Mouse (Mus musculus) gastrocnemius, adult 2 months (tissue): ENCODE measurements at regions not wholly inside any gene's neighbourhood (a gene's known extent, or its start where the extent isn't known, plus 50 kb on each side); places are given as distances from the start of the nearest gene placed in this dataset.

Experiments
- DNase-seq: peaks from one replicate; pipeline ENCODE4 v3.0.0; 2022
- H3K27ac ChIP-seq: fragments of 200-600 bp; 2 replicates; pipeline ENCODE4 v1.8.1; 2022; ENCODE audit warnings: mild to moderate bottlenecking
- H3K4me3 ChIP-seq: fragments of 200-600 bp; 2 replicates; pipeline ENCODE4 v1.8.1; 2022; ENCODE audit warnings: mild to moderate bottlenecking, moderate library complexity
- CTCF ChIP-seq: fragments of 200-600 bp; IDR thresholded peaks from 2 replicates; pipeline ENCODE4 v1.8.1; 2022; ENCODE audit warnings: antibody characterized with exemption, mild to moderate bottlenecking, moderate library complexity
- intact Hi-C: fragments of 180-260 bp; cut with DNase I; formaldehyde crosslinking; loops from one replicate; pipeline ENCODE4 v1.15.1; 2025

DNA sequence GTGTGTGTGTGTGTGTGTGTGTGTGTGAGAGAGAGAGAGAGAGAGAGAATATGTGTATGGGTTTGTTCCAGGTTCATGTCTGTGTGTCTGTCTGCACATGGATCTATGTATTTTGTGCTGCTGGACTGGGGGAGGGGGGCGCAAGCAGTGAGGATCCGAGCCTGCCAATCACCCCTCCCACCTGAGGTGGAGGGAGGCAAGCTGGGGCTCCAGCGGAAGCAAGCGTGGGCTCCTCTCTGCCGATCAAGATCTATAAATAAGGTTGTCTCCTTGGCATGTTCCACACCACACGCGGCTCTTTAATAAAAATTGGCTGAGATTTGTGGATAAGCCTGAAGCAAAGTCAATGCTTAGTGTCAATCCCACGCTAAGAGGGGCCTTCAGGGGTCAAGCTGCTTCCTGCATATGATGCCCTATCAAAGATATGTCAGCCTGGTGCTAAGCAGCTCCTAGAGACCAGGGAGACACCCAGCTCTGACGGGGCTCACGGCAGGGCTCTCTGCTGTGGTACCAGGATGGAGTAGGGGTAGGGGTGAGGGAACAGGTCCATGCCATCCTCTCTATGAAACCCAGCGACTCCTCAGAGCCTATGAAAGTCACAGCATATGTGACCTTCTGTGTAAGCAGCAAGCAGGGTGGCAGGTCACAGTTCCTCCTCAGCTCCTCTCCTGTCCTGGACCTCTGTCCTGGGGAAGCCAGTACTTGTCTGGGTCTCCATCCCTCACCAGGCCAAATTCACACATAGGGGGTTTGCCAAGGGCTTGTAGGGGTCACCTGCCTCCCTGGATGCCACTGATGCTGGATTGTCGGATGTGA lies 102.0 kb upstream of the Mvb12b start:
- TF ChIP-seq CTCF = no peak
- H3K27ac ChIP-seq = no peak overlapping the region
- H3K4me3 ChIP-seq = no peak overlapping the region
- intact Hi-C loops = no loop called here
- no peak for DNase-seq

- Histone ChIP-seq H3K4me3 (peak overlapping the region; percentile 49), H3K27ac (no peak overlapping the region)
- TF ChIP-seq CTCF = no peak
- no peak for DNase-seq
- intact Hi-C loops = no loop called here
Observed at GRCm38 (mm10) chr2:33986420-33986819, 98.7 kb upstream of the Mvb12b start.

DNA sequence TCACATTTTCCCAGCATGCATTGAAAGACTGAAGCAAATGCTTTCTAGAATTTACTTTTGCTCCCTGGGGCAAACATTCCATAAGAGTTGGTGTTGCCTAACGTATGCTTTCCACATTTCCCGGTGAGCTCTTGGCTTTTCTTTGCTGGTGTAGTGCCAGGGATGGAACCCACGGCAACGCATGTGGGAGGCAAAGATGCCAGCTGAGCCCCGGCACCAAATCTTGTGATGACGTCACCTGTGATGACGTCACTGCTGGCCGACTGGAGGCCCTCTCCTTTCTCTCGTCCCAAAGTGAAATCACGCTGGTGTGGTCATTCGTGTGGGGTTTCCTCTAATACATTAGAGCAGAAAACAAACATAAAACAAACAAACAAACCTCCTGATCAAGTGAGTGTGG lies 97.6 kb upstream of the Mvb12b start:
- intact Hi-C loops = no loop called here
- TF ChIP-seq CTCF = no peak
- DNase-seq = no peak
- Histone ChIP-seq H3K27ac (no peak overlapping the region), H3K4me3 (no peak overlapping the region)

GRCm38 (mm10) chr2:33983112-33983748 lies 95.5 kb upstream of the Mvb12b start:
- Histone ChIP-seq H3K4me3 (no peak overlapping the region), H3K27ac (no peak overlapping the region)
- intact Hi-C loops = no loop called here
- DNase-seq = no peak
- TF ChIP-seq CTCF = no peak

DNA sequence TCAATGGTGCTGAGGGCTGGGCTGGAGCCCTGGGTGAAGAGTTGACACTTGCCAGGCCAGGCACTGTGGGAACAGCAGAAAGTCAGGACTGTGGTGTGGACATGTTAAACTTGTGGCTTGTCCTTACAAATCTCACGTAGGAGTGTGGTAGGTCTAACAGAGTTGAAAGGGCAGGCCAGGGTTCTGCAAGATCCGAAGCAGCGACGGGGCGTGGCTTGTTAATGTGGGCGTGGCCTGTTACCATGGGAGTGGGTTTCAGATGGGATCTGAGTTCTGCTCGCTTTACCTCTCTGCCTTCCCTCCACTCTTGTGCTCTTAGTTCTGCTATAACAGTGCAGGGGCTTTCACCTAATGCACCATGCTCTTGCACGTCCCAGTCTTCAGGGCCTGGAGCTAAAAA lies 94.2 kb upstream of the Mvb12b start:
- Histone ChIP-seq H3K4me3 (no peak overlapping the region), H3K27ac (no peak overlapping the region)
- intact Hi-C loops = no loop called here
- DNase-seq = no peak
- no peak for TF ChIP-seq CTCF

DNA sequence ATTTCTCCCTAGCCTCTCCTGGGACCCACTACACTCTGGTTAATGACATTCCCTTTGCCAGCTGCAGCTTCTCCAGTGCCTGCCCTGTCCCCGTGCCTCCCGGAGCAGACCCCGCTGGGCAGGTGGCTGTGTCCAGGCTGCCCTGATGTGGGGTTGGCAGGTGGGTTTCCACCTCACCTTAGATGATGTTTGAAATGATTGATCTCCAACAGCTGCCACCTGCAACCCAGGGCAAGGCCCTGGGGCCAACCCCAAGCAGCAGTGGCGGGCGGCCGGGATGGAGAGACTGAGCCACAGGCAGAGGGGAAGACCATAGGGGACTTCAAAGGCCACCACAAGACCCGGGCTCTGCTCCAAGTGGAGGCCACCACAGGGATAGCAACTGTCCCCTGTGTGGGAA lies 93.6 kb upstream of the Mvb12b start:
- intact Hi-C loops = no loop called here
- Histone ChIP-seq H3K27ac (no peak overlapping the region), H3K4me3 (no peak overlapping the region)
- no peak for DNase-seq
- TF ChIP-seq CTCF = no peak

DNA sequence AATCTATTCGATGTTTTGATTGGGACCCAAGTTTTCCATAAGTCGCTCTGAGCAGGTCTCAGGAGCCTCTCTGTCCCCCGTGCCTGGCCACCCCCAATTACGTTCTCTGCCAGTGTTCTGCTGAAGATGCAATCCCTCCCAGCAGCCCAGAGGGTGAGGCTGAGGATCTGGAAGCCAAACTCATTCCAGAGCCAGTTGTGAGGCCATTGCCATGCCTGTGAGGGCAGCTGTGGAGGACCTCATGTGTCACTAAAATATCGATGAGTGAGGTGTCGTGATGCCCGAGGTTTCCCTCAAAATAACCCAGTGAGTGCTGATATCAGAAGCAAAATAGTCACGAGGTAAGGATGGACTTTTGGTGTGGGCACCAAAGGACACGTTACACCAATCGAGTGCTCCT lies 93.1 kb upstream of the Mvb12b start:
- Histone ChIP-seq H3K4me3 (no peak overlapping the region), H3K27ac (no peak overlapping the region)
- intact Hi-C loops = no loop called here
- TF ChIP-seq CTCF = no peak
- DNase-seq = no peak

- intact Hi-C loops = loop anchor here (10.0 kb wide), 1 partner anchor 536 kb away; no protein-coding TSS in a partner anchor
- Histone ChIP-seq H3K4me3 (no peak overlapping the region), H3K27ac (no peak overlapping the region)
- peak; percentile 34 for TF ChIP-seq CTCF
- DNase-seq = no peak
Observed at GRCm38 (mm10) chr2:33979276-33979675, 91.5 kb upstream of the Mvb12b start.

- intact Hi-C loops = loop anchor here (10.0 kb wide), 1 partner anchor 536 kb away; no protein-coding TSS in a partner anchor
- DNase-seq = no peak
- Histone ChIP-seq H3K27ac (no peak overlapping the region), H3K4me3 (no peak overlapping the region)
- TF ChIP-seq CTCF = no peak
Observed at GRCm38 (mm10) chr2:33978550-33978949, 90.8 kb upstream of the Mvb12b start.

- no peak overlapping the region for H3K4me3 ChIP-seq
- intact Hi-C loops = loop anchor here (10.0 kb wide), 1 partner anchor 537 kb away; no protein-coding TSS in a partner anchor
- TF ChIP-seq CTCF = no peak
Observed at GRCm38 (mm10) chr2:33977576-33978352, 90.0 kb upstream of the Mvb12b start.

DNA sequence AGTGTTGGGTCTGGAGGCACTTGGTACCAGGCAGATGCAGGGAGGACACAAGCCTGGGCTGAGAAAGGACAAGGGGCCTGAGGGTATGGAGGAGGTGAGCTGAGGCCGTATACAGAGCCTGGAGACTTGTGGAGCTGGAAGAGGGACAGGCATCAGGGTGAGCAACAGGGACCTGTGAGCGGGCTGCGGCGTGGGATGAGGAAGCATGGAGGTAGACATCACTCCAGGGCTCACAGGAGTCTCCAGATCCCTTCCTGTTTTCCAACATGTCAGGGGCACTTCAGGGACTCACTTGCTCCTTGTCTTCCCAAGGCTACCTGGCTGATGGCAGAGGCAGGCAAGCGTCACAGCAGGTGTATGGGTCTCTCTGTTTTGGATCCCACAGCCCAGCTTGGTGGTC lies 89.4 kb upstream of the Mvb12b start:
- no peak overlapping the region for H3K4me3 ChIP-seq
- intact Hi-C loops = loop anchor here (10.0 kb wide), 1 partner anchor 538 kb away; no protein-coding TSS in a partner anchor
- H3K27ac ChIP-seq = no peak overlapping the region
- DNase-seq = no peak
- no peak for TF ChIP-seq CTCF

More at GRCm38 (mm10) chr2:33977576-33978352, 90.0 kb upstream of the Mvb12b start:
- no peak overlapping the region for H3K27ac ChIP-seq
- no peak for DNase-seq

DNA sequence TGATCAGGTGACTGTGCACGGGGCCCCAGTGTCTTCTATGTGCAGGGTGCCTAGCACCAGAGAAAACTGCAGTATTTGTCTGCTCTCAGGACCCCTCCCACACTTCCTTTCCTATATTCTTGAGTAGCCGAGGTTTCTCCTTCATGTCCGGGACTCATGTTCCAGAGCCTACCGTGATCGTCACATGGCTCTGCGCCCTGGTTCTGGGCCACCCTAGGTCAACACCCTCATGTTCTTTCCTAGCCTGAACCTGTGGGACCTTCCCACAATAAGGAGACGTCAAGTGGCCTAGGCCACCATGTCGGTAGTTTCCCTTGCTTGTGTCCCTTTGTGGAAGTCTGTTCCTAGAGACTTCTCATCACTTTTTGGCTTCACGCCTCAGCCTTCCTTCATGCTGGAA lies 88.4 kb upstream of the Mvb12b start:
- TF ChIP-seq CTCF = no peak
- no peak overlapping the region for H3K4me3 ChIP-seq
- no peak overlapping the region for H3K27ac ChIP-seq
- intact Hi-C loops = loop anchor here (10.0 kb wide), 1 partner anchor 539 kb away; no protein-coding TSS in a partner anchor
- DNase-seq = no peak
